Mouse (Mus musculus) granulocyte monocyte progenitor cell, adult 5-6 weeks (primary cell): Measurements from ENCODE around the gene Cenph. TPM values are rescaled to one million over a fixed set of nuclear protein-coding genes. Genes with fewer than 3 reads are reported as not detected.
"Not testable (repeated sequence)": the region's sequence is repeated elsewhere in the genome, so short reads cannot be mapped to it uniquely, and the experiment has no call there.

ENCODE experiments used
- ATAC-seq: replicated peaks from 2 replicates; pipeline ENCODE4 v1.8.0; 2016; ENCODE audit warnings: mild to moderate bottlenecking, moderate TSS enrichment, inconsistent platforms; ENCODE audit not compliant: poor library complexity, severe bottlenecking
- total RNA-seq, 2 experiments: library from RNA; stranded (forward) in 1 of 2; stranded (reverse) in 1 of 2; fragments of 200-712, 200-1000 nt in 1 of 2; fragments of >200 nt in 1 of 2; fragmentation: Nextera tagmentation in 1 of 2; gene quantifications; 2 replicates each; pipeline ENCODE4 v1.2.3; 2014 to 2017

The Cenph gene
- total RNA-seq (2014; fragmentation: Nextera tagmentation): 37.1 and 51.9 TPM in 2 replicates
- total RNA-seq (2017): 56.6 and 69.5 TPM in 2 replicates

DNA sequence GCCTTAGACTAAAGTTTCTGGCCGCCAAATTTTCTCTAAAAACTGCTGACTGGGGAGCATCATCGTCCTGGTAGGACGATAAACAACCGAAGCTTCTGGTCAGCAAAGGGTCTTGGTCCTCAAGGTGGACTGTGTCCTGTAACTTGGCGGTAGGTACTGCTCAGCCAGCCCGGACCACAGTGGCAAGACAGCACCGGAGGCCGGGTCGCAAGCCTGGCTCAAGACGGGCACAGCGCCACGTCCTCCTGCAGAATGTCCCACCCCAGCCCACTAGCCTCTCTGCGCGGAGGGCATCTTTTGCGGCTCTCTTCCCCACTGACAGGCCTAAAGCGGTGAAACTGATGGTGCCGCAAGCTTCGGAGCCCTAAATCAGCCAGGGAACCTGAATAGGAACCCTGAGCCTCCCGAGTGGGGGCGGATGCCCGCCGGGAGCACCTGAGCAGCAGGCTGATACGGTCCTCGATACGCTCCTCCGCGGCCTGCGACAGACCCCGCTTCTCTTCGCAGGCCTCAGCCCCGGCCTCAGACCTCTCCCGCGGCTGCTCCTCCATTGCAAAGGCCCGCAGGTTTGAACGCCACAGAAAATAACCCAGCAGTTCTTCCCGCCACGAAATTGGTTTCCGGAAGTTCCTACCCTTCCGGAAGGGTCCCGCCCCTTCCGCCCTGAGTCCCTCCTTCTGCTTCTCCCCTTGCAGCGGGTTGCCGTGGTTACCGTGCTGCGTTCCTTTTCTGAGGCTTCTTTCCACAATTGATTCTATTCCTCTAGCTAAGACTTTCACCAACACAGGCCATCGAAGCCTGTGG lies at the start of gene Cenph:
TSS of gene Cenph (minus strand) at position 648 of the 804 bp plus-strand sequence.
- peak; percentile 99 for ATAC-seq

- no peak for ATAC-seq
Observed at GRCm38 (mm10) chr13:100824916-100825315, 49.2 kb upstream of the Cenph start.

GRCm38 (mm10) chr13:100824306-100824705 lies 48.6 kb upstream of the Cenph start:
- peak; percentile 88 for ATAC-seq

GRCm38 (mm10) chr13:100823863-100824262 lies 48.2 kb upstream of the Cenph start:
- ATAC-seq: no peak

GRCm38 (mm10) chr13:100814451-100814850 lies 38.8 kb upstream of the Cenph start:
- ATAC-seq: no peak

DNA sequence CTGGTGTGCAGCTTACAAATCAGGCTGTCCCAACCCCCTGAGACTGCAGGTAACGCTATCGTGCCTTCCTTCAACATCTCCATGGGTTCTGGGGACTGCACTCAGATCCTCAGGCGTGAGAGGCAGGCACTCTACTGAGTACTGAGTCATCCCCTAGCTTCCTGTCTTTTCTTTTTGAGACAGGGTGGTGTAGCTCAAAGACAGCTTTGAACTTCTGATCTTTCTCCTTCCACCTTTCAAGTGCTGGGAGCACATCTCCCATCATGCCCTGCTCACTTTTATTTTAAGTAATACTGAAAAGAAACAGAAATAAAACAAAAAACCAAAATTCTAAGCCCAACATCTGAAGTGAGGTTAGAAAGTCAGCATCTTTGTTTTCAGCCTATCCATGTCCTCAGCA lies 30.1 kb upstream of the Cenph start:
- ATAC-seq: no peak

- ATAC-seq: no peak
Observed at GRCm38 (mm10) chr13:100797171-100797570, 21.5 kb upstream of the Cenph start.

DNA sequence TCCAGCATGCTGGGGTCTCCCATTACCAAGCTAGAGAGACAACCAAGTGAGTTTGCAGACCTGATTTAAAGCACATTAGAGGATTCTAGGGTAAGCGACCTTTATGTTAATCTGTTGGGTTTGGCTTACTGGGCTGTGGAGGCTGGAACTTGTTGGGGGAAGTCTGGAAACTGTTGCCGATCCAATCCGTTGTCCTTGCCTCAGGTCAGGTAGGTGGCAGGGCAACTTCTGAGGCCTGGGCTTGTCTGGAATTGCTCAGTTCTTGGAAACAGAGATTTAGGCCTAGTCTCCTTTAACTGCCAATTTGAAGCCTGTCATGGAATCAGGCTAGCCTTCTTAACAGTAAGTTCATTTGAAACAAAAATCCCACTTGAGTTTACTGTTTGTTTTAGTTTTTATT lies 13.4 kb upstream of the Cenph start:
- no peak for ATAC-seq

DNA sequence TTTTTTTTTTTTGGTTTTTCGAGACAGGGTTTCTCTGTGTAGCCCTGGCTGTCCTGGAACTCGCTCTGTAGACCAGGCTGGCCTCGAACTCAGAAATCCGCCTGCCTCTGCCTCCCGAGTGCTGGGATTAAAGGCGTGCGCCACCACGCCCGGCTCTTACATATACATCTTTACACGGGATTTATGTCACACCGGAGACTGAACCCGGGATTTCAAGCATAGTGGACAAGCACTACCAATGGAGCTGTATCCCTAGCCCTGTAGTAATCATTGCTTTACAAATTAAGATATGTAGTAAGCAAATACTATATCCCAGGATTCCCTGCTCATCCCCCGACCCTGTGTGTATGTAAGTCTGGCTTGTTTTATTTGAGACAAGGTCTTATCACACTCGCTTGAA lies 12.4 kb upstream of the Cenph start:
- ATAC-seq: not testable (repeated sequence)

- no peak for ATAC-seq
Observed at GRCm38 (mm10) chr13:100787316-100788010, 11.8 kb upstream of the Cenph start.

DNA sequence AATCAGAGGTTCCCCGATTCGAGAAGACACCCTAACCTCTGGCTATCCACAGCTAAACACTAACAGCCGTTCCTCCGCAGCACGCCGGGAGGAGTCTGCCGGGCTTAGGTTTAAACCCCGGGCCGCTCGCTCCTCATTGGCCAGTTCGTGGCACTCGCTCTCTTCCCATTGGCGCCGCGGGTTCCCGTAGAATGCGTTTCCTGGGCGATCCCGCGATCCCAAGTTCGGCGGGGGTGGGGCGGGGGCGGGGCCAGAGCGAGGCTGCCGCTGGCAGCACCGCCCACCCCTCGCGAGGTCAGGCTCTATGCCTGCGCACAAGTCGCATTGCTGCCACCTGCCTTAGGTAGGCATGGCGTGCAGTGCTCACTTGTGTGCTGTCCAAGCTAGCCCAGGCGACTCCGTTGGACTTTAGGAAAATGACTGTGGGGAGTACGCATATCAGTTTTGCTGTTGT lies 10.7 kb upstream of the Cenph start, which contains the start of gene Ccnb1:
TSS of gene Ccnb1 (minus strand) at position 157 of the 454 bp plus-strand sequence.
- ATAC-seq: peak; percentile 98

DNA sequence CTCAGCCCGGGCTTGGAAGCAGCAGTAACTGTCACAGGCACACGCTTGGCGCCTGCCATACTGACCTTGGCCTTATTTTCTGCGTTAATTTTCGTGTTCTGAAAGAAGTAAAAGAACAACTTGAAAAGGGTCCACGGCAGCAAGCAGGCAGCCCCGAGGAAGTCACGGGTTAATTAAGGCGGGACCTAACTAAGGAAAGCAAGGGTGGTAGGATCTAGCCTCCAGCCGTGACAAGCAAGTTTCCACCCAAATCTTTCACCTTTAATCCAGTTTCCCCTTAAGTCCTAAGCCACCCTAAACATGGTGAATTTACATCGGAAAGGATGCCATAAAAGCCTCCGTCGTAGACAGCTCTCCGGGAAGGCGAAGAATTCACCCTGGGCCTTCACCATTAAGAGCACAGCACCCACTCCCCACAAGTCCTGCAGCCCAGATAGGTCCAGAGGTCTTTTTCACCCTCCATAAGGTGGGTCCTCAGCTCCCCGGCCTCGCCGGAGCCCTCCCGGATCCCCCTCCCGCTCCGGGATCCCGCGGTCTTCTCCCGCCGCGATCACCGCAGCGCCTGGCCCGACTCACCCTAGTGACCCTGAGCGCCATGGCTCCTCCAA lies 10.2 kb upstream of the Cenph start:
- ATAC-seq: peak; percentile 44

GRCm38 (mm10) chr13:100777491-100777890 lies 1.8 kb upstream of the Cenph start:
- ATAC-seq: no peak

GRCm38 (mm10) chr13:100776710-100777109 lies 1.0 kb upstream of the Cenph start:
- no peak for ATAC-seq

DNA sequence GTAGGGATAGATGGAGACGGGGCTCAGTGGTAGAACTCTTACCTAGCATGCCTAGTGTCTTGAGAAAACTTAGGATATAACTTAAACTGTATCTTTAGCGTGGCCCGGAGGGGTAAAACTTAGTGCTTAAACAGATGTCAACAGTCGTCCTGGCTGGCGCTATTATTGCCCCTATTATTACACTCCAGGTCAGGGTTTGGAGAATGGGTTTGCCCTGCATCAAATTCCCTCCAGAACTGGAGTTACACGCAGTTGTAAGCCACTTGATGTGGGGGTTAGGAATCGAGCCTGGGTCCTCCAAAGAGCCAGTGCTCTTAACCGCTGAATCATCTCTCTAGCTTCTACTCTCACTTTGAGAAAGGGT lies 339 bp upstream of the Cenph start:
- ATAC-seq: 0 out of 2 replicates have a peak, but pooled peaks have one; percentile 4

- no peak for ATAC-seq
Observed at GRCm38 (mm10) chr13:100774704-100775103, 995 bp downstream of the Cenph start.

- ATAC-seq: no peak
Observed at GRCm38 (mm10) chr13:100755329-100755728, 20.4 kb downstream of the Cenph start.

DNA sequence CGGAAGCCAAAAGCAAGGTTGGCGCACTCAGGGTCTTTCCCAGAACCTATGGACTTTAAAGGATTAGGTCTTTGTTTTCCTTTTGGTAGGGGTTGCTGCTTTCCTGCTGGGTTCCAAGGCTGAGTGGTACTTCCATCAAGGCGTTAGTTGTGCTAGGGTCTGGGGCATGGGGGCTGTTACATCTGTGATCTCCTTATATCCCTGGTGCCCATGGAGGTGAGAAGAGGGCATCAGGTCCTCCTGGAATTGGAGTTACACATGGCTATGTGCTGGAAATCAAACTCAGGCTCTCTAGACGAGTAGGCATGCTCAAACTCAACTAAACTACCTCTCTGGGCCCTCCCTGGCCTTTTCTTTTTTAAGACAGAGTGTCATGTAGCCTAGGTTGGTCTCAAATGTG lies 21.5 kb downstream of the Cenph start:
- ATAC-seq: no peak

GRCm38 (mm10) chr13:100753011-100753410 lies 22.7 kb downstream of the Cenph start:
- no peak for ATAC-seq

GRCm38 (mm10) chr13:100752529-100752928 lies 23.2 kb downstream of the Cenph start:
- no peak for ATAC-seq

DNA sequence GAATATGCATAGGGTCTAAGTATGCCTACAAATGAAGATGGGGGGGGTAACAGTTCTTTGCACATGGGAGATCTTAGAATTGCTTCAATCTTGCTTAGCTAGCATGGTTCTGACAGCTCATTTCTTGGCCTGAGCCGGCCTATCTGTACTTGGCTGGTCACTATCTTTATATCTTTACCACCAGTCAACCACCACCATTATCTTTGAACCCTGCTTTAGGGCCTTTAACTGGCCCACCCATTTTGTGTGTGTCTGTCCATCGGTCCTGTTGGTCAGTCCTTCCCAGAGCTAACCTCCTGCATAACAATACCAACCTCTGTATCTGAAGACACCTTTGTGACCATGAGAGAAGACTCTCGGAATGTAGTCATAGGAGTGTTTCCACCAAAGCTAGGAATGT lies 24.3 kb downstream of the Cenph start:
- no peak for ATAC-seq
